Mouse (Mus musculus) ovary, postnatal 10 days (tissue): ENCODE data around the gene Cdc20.
A peak's percentile ranks its signal among the peaks of the same experiment; 100 is the strongest.

Experiments used
- DNase-seq: peaks from one replicate; pipeline ENCODE4 v3.0.0; 2022; ENCODE audit warnings: low spot score

Gene Cdc20

DNA sequence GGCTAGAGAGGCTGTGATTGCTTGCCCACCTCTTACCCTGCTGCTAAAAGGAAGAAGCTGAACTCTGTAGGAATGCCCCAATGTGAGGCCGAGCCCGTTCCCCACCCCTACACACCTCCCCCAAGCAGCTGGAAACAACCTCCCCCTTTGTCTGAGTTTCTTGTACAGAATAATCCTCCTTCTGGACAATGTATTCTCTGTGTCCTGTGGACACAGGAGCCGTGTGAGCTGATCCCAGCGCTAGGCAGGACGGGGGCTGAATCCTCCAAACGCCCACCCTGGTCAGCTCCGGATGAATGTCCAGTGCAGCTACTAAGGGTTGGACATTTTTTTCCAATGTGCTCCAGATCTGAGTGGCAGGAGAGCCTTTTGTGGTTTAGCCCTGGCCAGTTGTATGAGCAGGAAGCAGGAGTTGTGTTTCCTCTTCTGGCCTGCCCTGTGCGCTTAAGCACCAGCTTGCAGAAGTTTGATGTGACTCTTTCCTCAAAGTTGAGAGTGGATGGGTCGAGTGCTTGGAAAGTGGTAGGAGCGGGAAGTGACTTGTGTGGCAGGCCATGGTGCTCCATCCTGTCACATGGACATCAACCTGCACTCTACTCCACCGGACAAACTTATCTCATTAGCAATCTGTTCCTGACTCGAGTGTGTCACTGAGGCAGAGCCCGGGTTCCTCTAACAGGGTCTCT lies 19.9 kb downstream of the Cdc20 start:
- no peak for DNase-seq

GRCm38 (mm10) chr4:118416329-118416728 lies 20.8 kb downstream of the Cdc20 start:
- DNase-seq: no peak

DNA sequence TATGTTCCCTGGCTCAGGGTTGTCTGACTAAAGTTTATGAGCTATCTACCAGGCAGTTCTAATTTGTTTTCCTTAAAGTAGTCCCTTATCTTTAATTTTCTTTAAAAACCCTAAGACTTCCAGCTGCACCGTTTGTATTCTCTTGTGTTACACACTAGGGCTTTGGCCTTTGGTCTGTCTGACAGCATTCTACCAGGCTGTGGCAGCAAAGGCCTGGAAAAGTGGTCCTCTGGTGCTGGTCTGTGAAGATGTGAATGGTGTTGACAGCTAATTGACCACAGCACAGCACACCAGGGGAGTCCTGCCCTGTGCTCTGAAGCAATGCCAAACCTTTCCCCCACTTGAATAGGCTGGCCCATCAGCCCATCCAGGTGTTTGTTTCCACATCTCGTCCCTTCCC lies 21.4 kb downstream of the Cdc20 start:
- DNase-seq: no peak

DNA sequence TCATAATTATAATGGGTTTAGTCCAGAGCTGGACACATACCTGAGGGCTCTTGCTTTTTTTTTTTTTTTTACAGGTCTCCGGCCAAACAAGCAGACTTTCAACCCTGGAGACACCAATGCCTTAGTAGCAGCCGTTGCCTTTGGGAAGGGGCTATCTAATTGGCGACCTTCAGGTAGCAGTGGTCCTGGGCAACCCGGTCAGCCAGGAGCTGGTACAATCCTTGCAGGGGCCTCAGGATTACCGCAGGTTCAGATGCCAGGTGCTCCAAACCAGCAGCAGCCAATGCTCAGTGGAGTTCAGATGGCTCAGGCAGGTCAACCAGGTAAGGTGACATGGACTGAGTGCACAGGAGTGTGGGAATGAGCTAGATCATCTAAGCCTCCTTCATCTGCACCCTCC lies 23.6 kb downstream of the Cdc20 start:
- no peak for DNase-seq

DNA sequence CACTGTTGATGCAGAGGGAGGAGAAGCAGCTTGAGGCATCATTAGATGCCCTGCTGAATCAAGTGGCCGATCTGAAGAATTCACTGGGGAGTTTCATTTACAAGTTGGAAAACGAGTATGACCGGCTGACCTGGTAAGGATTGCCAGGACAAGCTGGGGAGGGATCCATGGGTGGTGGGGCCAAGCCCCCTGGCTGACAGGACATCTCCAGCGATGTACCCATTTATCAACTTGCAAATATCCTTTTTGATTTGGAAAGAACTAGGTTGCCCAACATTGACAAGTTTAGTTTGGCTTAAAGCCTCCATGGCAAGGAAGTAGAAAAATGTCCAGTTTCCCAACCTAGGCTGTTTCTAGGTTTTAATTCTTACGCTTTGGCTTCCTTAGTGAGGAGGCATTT lies 26.3 kb downstream of the Cdc20 start:
- no peak for DNase-seq

DNA sequence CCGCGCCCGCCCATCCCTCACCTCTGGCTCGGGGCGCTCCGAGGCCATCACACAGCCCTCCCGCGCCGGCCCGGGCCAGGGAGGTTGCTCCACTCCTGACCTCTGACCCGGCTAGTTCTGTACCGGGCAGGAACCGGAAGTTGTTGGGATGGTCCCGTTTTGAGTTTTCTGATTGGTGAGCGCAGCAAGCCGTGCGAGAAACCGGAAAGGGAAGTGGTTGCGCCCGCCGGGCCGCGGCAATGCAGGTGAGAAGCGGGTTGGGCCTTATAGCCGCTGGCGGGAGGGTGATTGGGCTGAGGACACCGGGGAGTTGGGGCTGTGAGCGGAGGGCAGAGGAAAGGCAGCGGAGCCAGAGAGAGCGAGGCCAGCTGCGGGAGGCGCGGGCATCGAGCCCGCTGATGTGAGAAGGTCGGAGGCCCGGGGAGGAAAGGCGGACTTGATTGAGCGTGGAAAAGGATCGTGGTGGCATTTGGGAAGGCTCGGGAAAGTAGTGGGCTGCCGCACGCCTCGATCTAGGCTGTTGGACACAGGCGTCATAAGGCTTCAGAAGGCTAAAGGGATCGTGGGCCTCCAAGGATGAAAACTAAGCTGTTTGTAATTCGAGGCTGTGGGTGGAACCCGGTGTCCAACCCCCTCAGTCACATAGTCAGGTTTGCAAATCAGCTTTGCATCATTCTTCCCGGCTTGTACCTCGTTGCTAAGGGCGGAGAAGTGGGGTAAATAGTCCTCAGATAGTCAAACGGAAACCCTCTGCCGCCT lies 27.8 kb downstream of the Cdc20 start, which contains the start of the genes Szt2 and Med8:
Szt2 (minus strand) TSS at position 132 of the 759 bp plus-strand sequence.
Med8 (plus strand) TSS at position 196 of the 759 bp plus-strand sequence.
- DNase-seq: peak; percentile 70

DNA sequence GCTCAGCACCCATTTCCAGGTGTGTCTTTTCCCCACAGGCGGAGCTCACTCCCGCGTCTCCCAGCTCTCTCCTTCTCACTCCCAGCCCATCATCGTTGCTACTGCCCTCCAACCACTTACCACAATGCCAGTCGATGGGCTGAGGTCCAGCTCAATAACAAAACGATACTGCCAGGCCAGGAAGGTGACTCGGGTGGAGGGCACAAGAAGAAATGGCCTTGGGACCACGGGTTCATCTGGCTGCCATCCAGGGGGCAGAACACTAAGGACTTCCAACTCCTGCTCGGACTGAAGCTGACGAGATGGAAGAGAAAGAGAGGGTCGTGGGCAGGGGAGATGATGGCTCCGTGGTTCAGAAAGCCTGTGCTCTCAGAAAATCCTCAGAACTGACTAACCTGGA lies 34.5 kb downstream of the Cdc20 start:
- no peak for DNase-seq

- DNase-seq: no peak
Measured at GRCm38 (mm10) chr4:118401918-118402317, 35.2 kb downstream of the Cdc20 start.

DNA sequence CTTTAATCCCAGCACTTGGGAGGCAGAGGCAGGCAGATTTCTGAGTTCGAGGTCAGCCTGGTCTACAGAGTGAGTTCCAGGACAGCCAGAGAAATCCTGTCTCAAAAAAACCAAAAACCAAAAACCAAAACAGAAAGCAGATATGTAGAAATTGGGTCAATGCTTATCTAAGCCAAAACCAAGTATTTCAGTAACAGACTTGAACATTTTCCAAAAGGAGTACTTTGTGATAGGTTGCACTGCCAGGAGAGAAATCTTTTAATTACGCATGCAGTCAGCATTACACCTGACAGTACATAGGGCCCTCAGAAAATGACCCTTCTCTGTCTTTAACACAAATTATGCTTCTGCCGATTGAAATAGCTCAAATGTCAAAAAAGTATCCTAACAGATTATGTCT lies 35.7 kb downstream of the Cdc20 start:
- no peak for DNase-seq

GRCm38 (mm10) chr4:118398400-118398799 lies 38.8 kb downstream of the Cdc20 start:
- no peak for DNase-seq

- no peak for DNase-seq
Measured at GRCm38 (mm10) chr4:118396433-118396832, 40.7 kb downstream of the Cdc20 start.

GRCm38 (mm10) chr4:118395289-118395688 lies 41.9 kb downstream of the Cdc20 start:
- DNase-seq: no peak

GRCm38 (mm10) chr4:118394505-118394904 lies 42.6 kb downstream of the Cdc20 start:
- no peak for DNase-seq

DNA sequence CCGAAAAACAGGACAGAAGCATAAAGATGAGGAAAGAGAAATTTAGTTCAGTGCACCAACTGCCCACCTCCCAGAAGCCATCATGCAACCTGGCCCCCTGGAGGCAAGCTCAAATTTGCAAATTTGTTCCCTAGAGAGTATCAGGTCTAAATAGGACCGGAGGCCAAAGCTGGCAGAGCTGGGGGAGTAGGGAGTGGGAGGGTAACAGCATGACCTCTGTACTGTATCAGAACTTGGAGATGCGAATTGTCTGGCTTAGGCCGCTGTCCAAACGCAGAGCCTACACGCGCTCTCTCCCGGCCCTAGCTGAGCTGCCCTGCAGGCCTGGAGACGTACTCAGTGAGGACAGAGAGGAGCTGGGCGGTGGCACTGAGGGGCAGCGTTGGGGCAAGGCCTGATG lies 47.0 kb downstream of the Cdc20 start:
- no peak for DNase-seq

- DNase-seq: no peak
Measured at GRCm38 (mm10) chr4:118387316-118387715, 49.8 kb downstream of the Cdc20 start.

DNA sequence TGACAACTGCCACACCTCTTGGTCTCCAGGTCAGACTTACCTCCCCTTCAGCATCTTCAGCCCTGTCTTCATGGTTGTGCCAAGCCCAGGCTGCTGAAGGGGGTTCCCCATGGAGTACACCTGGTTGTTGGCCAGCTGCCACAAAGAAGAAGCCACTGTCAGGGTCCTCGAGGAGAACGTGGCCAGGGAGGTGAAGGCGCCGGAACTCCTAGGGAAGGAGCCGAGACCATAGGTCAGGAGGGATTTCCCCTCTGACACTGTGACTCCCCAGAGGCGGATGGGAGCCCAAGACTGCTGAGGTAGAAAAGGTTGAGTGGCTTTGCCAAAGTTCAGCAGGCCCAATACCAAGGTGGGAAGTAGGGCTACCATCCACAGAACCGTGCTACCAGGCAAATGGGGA lies 53.9 kb downstream of the Cdc20 start:
- no peak for DNase-seq
